16 mouse cellular contexts compared by ENCODE assay signal in the genomic region with DNA sequence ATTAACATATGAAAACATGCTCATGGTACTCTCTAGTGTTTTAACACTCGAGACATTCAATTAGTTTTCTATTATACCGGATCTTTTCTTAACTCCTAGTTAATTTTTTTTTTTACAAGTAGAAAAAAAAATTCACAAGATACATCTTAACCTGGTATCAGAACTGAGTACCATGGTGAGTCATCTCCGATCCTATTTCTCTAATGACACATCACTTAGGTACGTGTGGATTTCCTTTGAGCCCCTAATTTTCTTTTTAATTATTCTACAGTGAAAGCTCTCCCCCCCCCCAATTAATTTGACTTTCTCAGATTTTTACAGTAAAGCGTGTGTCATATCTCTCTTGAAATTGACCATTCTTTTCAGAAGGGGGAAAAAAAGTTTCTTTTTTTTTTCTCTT.
DNase-seq lines count a peak whose midpoint lies in the region; ATAC-seq lines count a peak whose summit lies in the region.
"Had no signal": no experiment of that assay in that cellular context is flagged by ENCODE, and none has a peak within 500 bp of the region (broad histone marks: within the 10 kb centered on the region; RNA-seq: fewer than 3 reads in every experiment).

No protein-coding gene starts in this region.

- H3K27ac ChIP-seq in neural tube, embryonic 12.5 days, result no peak overlapping the region
- peak overlapping the region; percentile 41; the same call in 1 of the 2 replicates for H3K27ac ChIP-seq in forebrain, embryonic 11.5 days (ENCODE audit: low read depth, low read length)
- no peak overlapping the region for H3K27ac ChIP-seq in midbrain, embryonic 13.5 days
- H3K27ac ChIP-seq in heart, embryonic 11.5 days (ENCODE audit: low read depth, low read length), result no peak overlapping the region
- H3K27ac ChIP-seq: embryonic facial prominence, embryonic 12.5 days; heart, embryonic 10.5 days; kidney, embryonic 15.5 days; liver, embryonic 12.5 days; lung, embryonic 15.5 days; macrophage; stomach, embryonic 15.5 days had no signal

- H3K4me3 ChIP-seq in neural tube, embryonic 12.5 days, result no peak overlapping the region
- H3K4me3 ChIP-seq in forebrain, embryonic 11.5 days (ENCODE audit: low read depth, low read length), result no peak overlapping the region
- H3K4me3 ChIP-seq in midbrain, embryonic 13.5 days (replicated peaks), result no peak overlapping the region
- no peak overlapping the region for H3K4me3 ChIP-seq in heart, embryonic 11.5 days (ENCODE audit: low read depth, low read length)
- H3K4me3 ChIP-seq: embryonic facial prominence, embryonic 12.5 days; heart, embryonic 10.5 days; kidney, embryonic 15.5 days; liver, embryonic 12.5 days; lung, embryonic 15.5 days; stomach, embryonic 15.5 days had no signal

- DNase-seq in neural tube, embryonic 10.5 days (ENCODE audit: extremely low spot score, low spot score), result no peak
- no peak for DNase-seq in forebrain, embryonic 11.5 days (ENCODE audit: low spot score)
- no peak for DNase-seq in heart, postnatal 25 days (ENCODE audit: low spot score)
- no peak for DNase-seq in urinary bladder, postnatal 36 days (ENCODE audit: low spot score in 2 of 2)
- DNase-seq: heart, postnatal 36 days had no signal

- no peaks in the 10 kb centered on the region for H3K27me3 ChIP-seq in neural tube, embryonic 12.5 days (replicated peaks)
- no peaks in the 10 kb centered on the region; the same call in 1 of the 2 replicates for H3K27me3 ChIP-seq in forebrain, embryonic 11.5 days (ENCODE audit: control insufficient read depth, insufficient read depth, low read length)
- peaks cover 12% of the 10 kb centered on the region; the same call in 1 of the 2 replicates for H3K27me3 ChIP-seq in midbrain, embryonic 13.5 days
- H3K27me3 ChIP-seq in heart, embryonic 11.5 days (ENCODE audit: control insufficient read depth, insufficient read depth, low read length), result no peaks in the 10 kb centered on the region
- H3K27me3 ChIP-seq: CH12.LX; kidney, embryonic 15.5 days; liver, embryonic 12.5 days; lung, embryonic 15.5 days; stomach, embryonic 15.5 days had no signal

- H3K4me2 ChIP-seq in neural tube, embryonic 12.5 days (replicated peaks), result 0 out of 2 replicates have a peak overlapping the region, but pooled peaks have one; percentile 40
- H3K4me2 ChIP-seq in forebrain, embryonic 11.5 days (ENCODE audit: low read depth, low read length, severe bottlenecking), result no peak overlapping the region
- peak overlapping the region; percentile 43; the same call in 1 of the 2 replicates for H3K4me2 ChIP-seq in midbrain, embryonic 13.5 days (replicated peaks)
- H3K4me2 ChIP-seq in heart, embryonic 11.5 days, result no peak overlapping the region
- H3K4me2 ChIP-seq: embryonic facial prominence, embryonic 12.5 days; liver, embryonic 12.5 days; stomach, embryonic 15.5 days had no signal

- H3K9me3 ChIP-seq in neural tube, embryonic 12.5 days, result no peaks in the 10 kb centered on the region
- H3K9me3 ChIP-seq in forebrain, embryonic 11.5 days (ENCODE audit: control insufficient read depth, low read length), result no peaks in the 10 kb centered on the region; the same call in 1 of the 2 replicates
- H3K9me3 ChIP-seq in midbrain, embryonic 13.5 days, result no peaks in the 10 kb centered on the region
- H3K9me3 ChIP-seq in heart, embryonic 11.5 days (replicated peaks; ENCODE audit: control insufficient read depth, low read length), result 0 out of 2 replicates have a peak, but pooled peaks cover 2% of the 10 kb centered on the region
- H3K9me3 ChIP-seq: embryonic facial prominence, embryonic 12.5 days; heart, embryonic 10.5 days; kidney, embryonic 15.5 days; liver, embryonic 12.5 days; lung, embryonic 15.5 days; stomach, embryonic 15.5 days had no signal

- 45% methylated on average over 5 of the region's 5 CpGs for WGBS in neural tube, embryonic 12.5 days
- 46% methylated on average over 5 of the region's 5 CpGs for WGBS in forebrain, embryonic 11.5 days
- 47% methylated on average over 5 of the region's 5 CpGs for WGBS in midbrain, embryonic 13.5 days
- WGBS in heart, embryonic 11.5 days (ENCODE audit: insufficient replicate concordance), result 66% methylated on average over 5 of the region's 5 CpGs

- no peaks in the 10 kb centered on the region for H3K36me3 ChIP-seq in neural tube, embryonic 12.5 days
- H3K36me3 ChIP-seq in forebrain, embryonic 11.5 days (ENCODE audit: control insufficient read depth, insufficient read depth, low read length), result no peaks in the 10 kb centered on the region
- H3K36me3 ChIP-seq in midbrain, embryonic 13.5 days, result no peaks in the 10 kb centered on the region
- no peaks in the 10 kb centered on the region for H3K36me3 ChIP-seq in heart, embryonic 11.5 days (ENCODE audit: control insufficient read depth, insufficient read depth, low read length)
- H3K36me3 ChIP-seq: embryonic facial prominence, embryonic 12.5 days; heart, embryonic 10.5 days; kidney, embryonic 15.5 days; liver, embryonic 12.5 days; lung, embryonic 15.5 days; stomach, embryonic 15.5 days had no signal

- no peak for ATAC-seq in neural tube, embryonic 12.5 days (ENCODE audit: low FRiP score, low read depth)
- ATAC-seq in forebrain, embryonic 11.5 days (replicated peaks; ENCODE audit: low FRiP score), result no peak
- ATAC-seq in midbrain, embryonic 13.5 days, result no peak
- no peak for ATAC-seq in heart, embryonic 11.5 days (replicated peaks; ENCODE audit: insufficient number of reproducible peaks, low FRiP score, low TSS enrichment)
- ATAC-seq: liver, embryonic 12.5 days had no signal

- no peak overlapping the region for H3K9ac ChIP-seq in neural tube, embryonic 12.5 days
- H3K9ac ChIP-seq in forebrain, embryonic 11.5 days (ENCODE audit: low read length), result no peak overlapping the region
- H3K9ac ChIP-seq in midbrain, embryonic 13.5 days (replicated peaks), result no peak overlapping the region
- no peak overlapping the region for H3K9ac ChIP-seq in heart, embryonic 11.5 days (ENCODE audit: low read depth, low read length)
- H3K9ac ChIP-seq: embryonic facial prominence, embryonic 12.5 days; kidney, embryonic 15.5 days; liver, embryonic 12.5 days; lung, embryonic 15.5 days; stomach, embryonic 15.5 days had no signal

- H3K4me1 ChIP-seq in neural tube, embryonic 12.5 days, result peaks cover 18% of the 10 kb centered on the region; the same call in 1 of the 2 replicates
- H3K4me1 ChIP-seq in forebrain, embryonic 11.5 days (replicated peaks; ENCODE audit: control insufficient read depth, insufficient read depth, low read length), result peaks cover 28% of the 10 kb centered on the region
- H3K4me1 ChIP-seq in midbrain, embryonic 13.5 days (replicated peaks), result peaks cover 47% of the 10 kb centered on the region
- H3K4me1 ChIP-seq in heart, embryonic 11.5 days (ENCODE audit: control insufficient read depth, insufficient read depth, low read length), result no peaks in the 10 kb centered on the region
- H3K4me1 ChIP-seq: heart, embryonic 10.5 days; liver, embryonic 12.5 days had no signal

- intact Hi-C loops in heart, postnatal 25 days (cut with DNase I), result no loop called here

Comparison
In these comparisons a context has a peak if more than half of its experiments do, and no peak if none do; other contexts are left out.
1. H3K4me2 ChIP-seq: peak in neural tube, embryonic 12.5 days (single experiment) and midbrain, embryonic 13.5 days (single experiment); none in forebrain, embryonic 11.5 days (single experiment) and heart, embryonic 11.5 days (single experiment).